Mouse (Mus musculus): ENCODE data around the gene Dock2. TPM values are rescaled to one million over a fixed set of nuclear protein-coding genes. Genes with fewer than 3 reads are reported as not detected.

Dock2 gene
- polyA plus RNA-seq, 1 experiment, result 8.7 TPM

GRCm38 (mm10) chr11:34424546-34424945 lies 359.1 kb downstream of the Dock2 start:
- Histone ChIP-seq H3K4me1 (ENCODE audit: control insufficient read depth, insufficient read depth, low read length) (no peaks in the 10 kb centered on the region), H3K4me3 (replicated peaks; ENCODE audit: extremely low read depth, low read depth, low read length) (no peak overlapping the region)
- TF ChIP-seq POLR2A (IDR thresholded peaks at IDR 0.05; ENCODE audit: borderline replicate concordance, extremely low read depth, low read depth, low read length), result no peak
- no peak for TF ChIP-seq CTCF (IDR thresholded peaks at IDR 0.05; ENCODE audit: insufficient read depth, low read length)
- no peak for DNase-seq
- WGBS, result 79% methylated on average over 1 of the region's 1 CpGs

GRCm38 (mm10) chr11:34421061-34421460 lies 362.6 kb downstream of the Dock2 start:
- no peak overlapping the region for H3K4me3 ChIP-seq (replicated peaks; ENCODE audit: extremely low read depth, low read depth, low read length)
- DNase-seq, result no peak
- TF ChIP-seq POLR2A (IDR thresholded peaks at IDR 0.05; ENCODE audit: borderline replicate concordance, extremely low read depth, low read depth, low read length), result no peak
- no peak for TF ChIP-seq CTCF (IDR thresholded peaks at IDR 0.05; ENCODE audit: insufficient read depth, low read length)
- no peaks in the 10 kb centered on the region for H3K4me1 ChIP-seq (ENCODE audit: control insufficient read depth, insufficient read depth, low read length)
- WGBS, result 70% methylated on average over 6 of the region's 6 CpGs

- 71% methylated on average over 3 of the region's 3 CpGs for WGBS
- no peaks in the 10 kb centered on the region for H3K4me1 ChIP-seq (ENCODE audit: control insufficient read depth, insufficient read depth, low read length)
- TF ChIP-seq CTCF (IDR thresholded peaks at IDR 0.05; ENCODE audit: insufficient read depth, low read length), result no peak
- TF ChIP-seq POLR2A (IDR thresholded peaks at IDR 0.05; ENCODE audit: borderline replicate concordance, extremely low read depth, low read depth, low read length), result no peak
- H3K4me3 ChIP-seq (replicated peaks; ENCODE audit: extremely low read depth, low read depth, low read length), result no peak overlapping the region
- DNase-seq, result no peak
Measured at GRCm38 (mm10) chr11:34416619-34416979, 367.1 kb downstream of the Dock2 start.

- 52% methylated on average over 9 of the region's 9 CpGs for WGBS
- TF ChIP-seq POLR2A (IDR thresholded peaks at IDR 0.05; ENCODE audit: borderline replicate concordance, extremely low read depth, low read depth, low read length), result no peak
- TF ChIP-seq CTCF (IDR thresholded peaks at IDR 0.05; ENCODE audit: insufficient read depth, low read length), result no peak
- no peaks in the 10 kb centered on the region for H3K4me1 ChIP-seq (ENCODE audit: control insufficient read depth, insufficient read depth, low read length)
- H3K4me3 ChIP-seq (replicated peaks; ENCODE audit: extremely low read depth, low read depth, low read length), result no peak overlapping the region
- no peak for DNase-seq
Measured at GRCm38 (mm10) chr11:34415884-34416618, 367.6 kb downstream of the Dock2 start.

GRCm38 (mm10) chr11:34406850-34407249 lies 376.8 kb downstream of the Dock2 start:
- Histone ChIP-seq H3K4me1 (ENCODE audit: control insufficient read depth, insufficient read depth, low read length) (no peaks in the 10 kb centered on the region), H3K4me3 (replicated peaks; ENCODE audit: extremely low read depth, low read depth, low read length) (no peak overlapping the region)
- TF ChIP-seq POLR2A (IDR thresholded peaks at IDR 0.05; ENCODE audit: borderline replicate concordance, extremely low read depth, low read depth, low read length) (no peak), CTCF (IDR thresholded peaks at IDR 0.05; ENCODE audit: insufficient read depth, low read length) (no peak)
- DNase-seq, result no peak
- WGBS, result 51% methylated on average over 5 of the region's 5 CpGs

GRCm38 (mm10) chr11:34406309-34406708 lies 377.4 kb downstream of the Dock2 start:
- TF ChIP-seq POLR2A (IDR thresholded peaks at IDR 0.05; ENCODE audit: borderline replicate concordance, extremely low read depth, low read depth, low read length) (no peak), CTCF (IDR thresholded peaks at IDR 0.05; ENCODE audit: insufficient read depth, low read length) (no peak)
- 50% methylated on average over 8 of the region's 8 CpGs for WGBS

GRCm38 (mm10) chr11:34405311-34405710 lies 378.4 kb downstream of the Dock2 start:
- Histone ChIP-seq H3K4me1 (ENCODE audit: control insufficient read depth, insufficient read depth, low read length) (no peaks in the 10 kb centered on the region), H3K4me3 (replicated peaks; ENCODE audit: extremely low read depth, low read depth, low read length) (no peak overlapping the region)
- TF ChIP-seq CTCF (IDR thresholded peaks at IDR 0.05; ENCODE audit: insufficient read depth, low read length), result no peak
- TF ChIP-seq POLR2A (IDR thresholded peaks at IDR 0.05; ENCODE audit: borderline replicate concordance, extremely low read depth, low read depth, low read length), result no peak
- 79% methylated on average over 1 of the region's 1 CpGs for WGBS
- DNase-seq, result no peak

More at GRCm38 (mm10) chr11:34406309-34406708, 377.4 kb downstream of the Dock2 start:
- Histone ChIP-seq H3K4me1 (ENCODE audit: control insufficient read depth, insufficient read depth, low read length) (no peaks in the 10 kb centered on the region), H3K4me3 (replicated peaks; ENCODE audit: extremely low read depth, low read depth, low read length) (no peak overlapping the region)
- no peak for DNase-seq

- no peak for DNase-seq
- Histone ChIP-seq H3K4me3 (replicated peaks; ENCODE audit: extremely low read depth, low read depth, low read length) (no peak overlapping the region), H3K4me1 (ENCODE audit: control insufficient read depth, insufficient read depth, low read length) (no peaks in the 10 kb centered on the region)
- no peak for TF ChIP-seq CTCF (IDR thresholded peaks at IDR 0.05; ENCODE audit: insufficient read depth, low read length)
- TF ChIP-seq POLR2A (IDR thresholded peaks at IDR 0.05; ENCODE audit: borderline replicate concordance, extremely low read depth, low read depth, low read length), result no peak
- 90% methylated on average over 8 of the region's 8 CpGs for WGBS
Measured at GRCm38 (mm10) chr11:34401343-34401742, 382.3 kb downstream of the Dock2 start.

- DNase-seq, result no peak
- no peaks in the 10 kb centered on the region for H3K4me1 ChIP-seq (ENCODE audit: control insufficient read depth, insufficient read depth, low read length)
- 40% methylated on average over 2 of the region's 2 CpGs for WGBS
- no peak overlapping the region for H3K4me3 ChIP-seq (replicated peaks; ENCODE audit: extremely low read depth, low read depth, low read length)
- no peak for TF ChIP-seq POLR2A (IDR thresholded peaks at IDR 0.05; ENCODE audit: borderline replicate concordance, extremely low read depth, low read depth, low read length)
- TF ChIP-seq CTCF (IDR thresholded peaks at IDR 0.05; ENCODE audit: insufficient read depth, low read length), result no peak
Measured at GRCm38 (mm10) chr11:34398555-34398954, 385.1 kb downstream of the Dock2 start.

GRCm38 (mm10) chr11:34397661-34398060 lies 386.0 kb downstream of the Dock2 start:
- 94% methylated on average over 5 of the region's 5 CpGs for WGBS
- TF ChIP-seq POLR2A (IDR thresholded peaks at IDR 0.05; ENCODE audit: borderline replicate concordance, extremely low read depth, low read depth, low read length) (no peak), CTCF (IDR thresholded peaks at IDR 0.05; ENCODE audit: insufficient read depth, low read length) (no peak)
- no peak overlapping the region for H3K4me3 ChIP-seq (replicated peaks; ENCODE audit: extremely low read depth, low read depth, low read length)
- no peaks in the 10 kb centered on the region for H3K4me1 ChIP-seq (ENCODE audit: control insufficient read depth, insufficient read depth, low read length)
- no peak for DNase-seq

All from lung, adult 2 months (tissue).